ENCODE assay signal across 18 mouse cellular contexts in the genomic region with DNA sequence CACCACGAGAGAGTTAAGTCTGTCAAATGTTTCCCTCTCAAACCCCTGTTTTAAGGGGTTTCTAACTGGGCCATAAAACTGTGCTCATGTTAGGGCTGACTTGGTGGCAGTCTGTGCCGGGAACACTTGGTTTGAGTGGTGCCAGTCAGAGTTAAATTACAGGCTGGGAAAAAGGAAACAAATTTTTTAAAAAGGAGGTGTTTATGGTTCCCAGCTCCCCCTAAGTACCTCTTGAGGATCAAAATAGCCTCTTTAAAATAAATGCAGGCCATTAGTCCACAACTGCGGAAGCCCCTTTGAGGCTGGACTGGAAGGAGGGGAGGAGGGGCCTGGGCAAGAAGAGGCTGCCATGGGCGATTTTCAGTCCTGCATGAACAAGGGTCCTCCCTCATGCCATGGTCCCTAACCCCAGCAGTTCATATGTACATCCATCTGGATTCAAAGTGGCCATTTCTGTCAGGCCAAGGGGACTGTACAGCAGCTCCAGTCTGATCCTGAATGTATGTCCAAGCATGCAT.
DNase-seq lines count a peak whose midpoint lies in the region; ATAC-seq lines count a peak whose summit lies in the region.
"Had no signal": no experiment of that assay in that cellular context is flagged by ENCODE, and none has a peak within 500 bp of the region (broad histone marks: within the 10 kb centered on the region; RNA-seq: fewer than 3 reads in every experiment).

No protein-coding gene starts in this region.

- H3K4me3 ChIP-seq in lung, embryonic 16.5 days (ENCODE audit: low read length) = no peak overlapping the region
- H3K4me3 ChIP-seq in limb, embryonic 12.5 days (replicated peaks) = no peak overlapping the region
- H3K4me3 ChIP-seq: erythroblast, embryonic 14.5 days; forebrain, embryonic 15.5 days; heart, adult 2 months; hindbrain, embryonic 10.5 days had no signal

- H3K27me3 ChIP-seq in lung, embryonic 16.5 days (ENCODE audit: control insufficient read depth, insufficient read depth, low read depth, low read length) = no peaks in the 10 kb centered on the region; the same call in 1 of the 2 replicates
- peaks cover 46% of the 10 kb centered on the region for H3K27me3 ChIP-seq in limb, embryonic 12.5 days

- H3K36me3 ChIP-seq in lung, embryonic 16.5 days (ENCODE audit: control insufficient read depth, insufficient read depth, low read length) = no peaks in the 10 kb centered on the region
- no peaks in the 10 kb centered on the region for H3K36me3 ChIP-seq in limb, embryonic 12.5 days
- H3K36me3 ChIP-seq: forebrain, embryonic 15.5 days; hindbrain, embryonic 10.5 days had no signal

- H3K4me1 ChIP-seq in lung, embryonic 16.5 days (replicated peaks; ENCODE audit: control insufficient read depth, insufficient read depth, low read length) = peaks cover 11% of the 10 kb centered on the region
- peaks cover 47% of the 10 kb centered on the region for H3K4me1 ChIP-seq in limb, embryonic 12.5 days (replicated peaks)

- H3K27ac ChIP-seq in lung, embryonic 16.5 days (ENCODE audit: low read length) = no peak overlapping the region
- no peak overlapping the region for H3K27ac ChIP-seq in limb, embryonic 12.5 days
- H3K27ac ChIP-seq: forebrain, embryonic 15.5 days; heart, adult 2 months; hindbrain, embryonic 10.5 days; hindbrain, embryonic 14.5 days had no signal

- no peak for DNase-seq in lung, postnatal 4 days
- peak; percentile 63 for DNase-seq in hindlimb bud, embryonic 11.5 days (ENCODE audit: extremely low spot score, low read depth, low spot score)
- DNase-seq in adrenal gland, postnatal 4 days (ENCODE audit: low spot score in 2 of 2) = no peak
- DNase-seq: adrenal gland, adult 2 months; adrenal gland, postnatal 25 days; cerebellum, adult 11-12 months; cerebellum, adult 9-10 months; cerebellum, postnatal 36 days; gastrocnemius, postnatal 14 days; heart, adult 2 months had no signal

- no peak overlapping the region for H3K9ac ChIP-seq in lung, embryonic 16.5 days (ENCODE audit: low read length)
- H3K9ac ChIP-seq in limb, embryonic 12.5 days (replicated peaks) = no peak overlapping the region
- H3K9ac ChIP-seq: forebrain, embryonic 15.5 days; hindbrain, embryonic 14.5 days had no signal

- H3K9me3 ChIP-seq in lung, embryonic 16.5 days (ENCODE audit: control insufficient read depth, low read length) = no peaks in the 10 kb centered on the region
- H3K9me3 ChIP-seq in limb, embryonic 12.5 days = no peaks in the 10 kb centered on the region
- H3K9me3 ChIP-seq: forebrain, embryonic 15.5 days; hindbrain, embryonic 10.5 days had no signal

- peak; percentile 20; the same call in 1 of the 2 replicates for ATAC-seq in lung, embryonic 16.5 days (ENCODE audit: low read depth)
- peak; percentile 70 for ATAC-seq in limb, embryonic 12.5 days (ENCODE audit: insufficient number of reproducible peaks, insufficient read depth, low FRiP score, low TSS enrichment, low read depth)
- no peak for ATAC-seq in erythroid progenitor cell, adult 5-6 weeks (replicated peaks; ENCODE audit: low FRiP score, poor library complexity, severe bottlenecking)
- ATAC-seq: forebrain, embryonic 15.5 days had no signal

- 44% methylated on average over 4 of the region's 4 CpGs for WGBS in lung, embryonic 16.5 days
- 5% methylated on average over 4 of the region's 4 CpGs for WGBS in limb, embryonic 12.5 days

- no peak overlapping the region for H3K4me2 ChIP-seq in lung, embryonic 16.5 days (ENCODE audit: low read depth, low read length)
- H3K4me2 ChIP-seq in limb, embryonic 12.5 days = no peak overlapping the region
- H3K4me2 ChIP-seq: forebrain, embryonic 15.5 days; heart, embryonic 11.5 days; hindbrain, embryonic 14.5 days had no signal
